Mouse (Mus musculus) testis, adult 2 months (tissue): ENCODE data around the gene Sptbn1.

ENCODE experiments used
- CTCF ChIP-seq: fragments of 200-500 bp; IDR thresholded peaks from 2 replicates; pipeline ENCODE4 v1.5.1; 2012; ENCODE audit warnings: low read depth, mild to moderate bottlenecking, inconsistent platforms, low read length, moderate library complexity; ENCODE audit not compliant: control insufficient read depth, insufficient read depth, insufficient replicate concordance
- POLR2A ChIP-seq: fragments of 200-500 bp; IDR thresholded peaks from 2 replicates; pipeline ENCODE4 v1.6.1; 2012; ENCODE audit warnings: low read depth, mild to moderate bottlenecking, inconsistent platforms, low read length, moderate library complexity; ENCODE audit not compliant: control insufficient read depth

DNA sequence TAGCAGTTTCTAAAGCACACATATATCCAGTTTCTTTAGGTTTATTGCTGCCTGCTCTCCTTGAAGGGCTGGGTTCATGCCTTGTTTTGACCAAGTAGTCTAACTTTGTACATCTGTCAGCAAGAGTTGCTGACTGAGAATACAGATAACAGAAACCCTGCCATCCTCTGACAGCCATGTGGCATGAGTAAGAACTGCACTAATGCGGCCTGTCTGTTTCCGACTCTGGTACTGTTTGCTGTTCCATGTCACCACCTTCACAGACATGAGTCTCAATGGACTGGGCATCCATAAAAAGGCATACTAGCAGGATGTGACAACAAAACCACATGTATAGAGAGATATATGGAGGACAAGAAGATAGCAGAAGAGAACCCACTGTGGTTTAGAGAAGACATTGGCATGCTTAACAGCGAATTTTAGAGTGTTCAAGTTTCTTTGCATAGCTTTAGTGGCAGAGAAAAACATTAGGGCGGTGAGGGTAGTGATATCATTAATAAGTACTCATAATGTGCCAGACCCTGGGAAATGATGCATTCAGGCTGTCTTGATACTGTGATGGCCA lies 18.4 kb downstream of the Sptbn1 start:
- no peak for TF ChIP-seq POLR2A
- no peak for TF ChIP-seq CTCF
